Mouse (Mus musculus) intestine, embryonic 16.5 days (tissue): Measurements from ENCODE around the gene Ppa1. TPM values are rescaled to one million over a fixed set of nuclear protein-coding genes. Genes with fewer than 3 reads are reported as not detected.
A peak's percentile ranks its signal among the peaks of the same experiment; 100 is the strongest.
"Not testable (repeated sequence)": the region's sequence is repeated elsewhere in the genome, so short reads cannot be mapped to it uniquely, and the experiment has no call there.

Experiments used
- ATAC-seq: fragments of 200-750 bp; cut with Nextera tagmentation; 2 replicates; pipeline ENCODE4 v1.8.0; 2017; ENCODE audit warnings: moderate TSS enrichment, moderate library complexity
- H3K27ac ChIP-seq: fragments of 300-500 bp; sonication (generic); 2 replicates; pipeline ENCODE4 v1.5.1; 2014; ENCODE audit warnings: mild to moderate bottlenecking, low read length
- H3K27me3 ChIP-seq: fragments of 300-500 bp; sonication (generic); replicated peaks from 2 replicates; pipeline ENCODE4 v1.6.1; 2014; ENCODE audit warnings: low read length, control low read depth, mixed read lengths; ENCODE audit not compliant: control insufficient read depth, insufficient read depth
- H3K36me3 ChIP-seq: fragments of 300-500 bp; sonication (generic); 2 replicates; pipeline ENCODE4 v1.6.1; 2014; ENCODE audit warnings: low read length, control low read depth; ENCODE audit not compliant: control insufficient read depth, insufficient read depth
- H3K4me1 ChIP-seq: fragments of 300-500 bp; sonication (generic); 2 replicates; pipeline ENCODE4 v1.6.1; 2014; ENCODE audit warnings: low read length, control low read depth, mixed read lengths; ENCODE audit not compliant: control insufficient read depth, insufficient read depth
- H3K4me2 ChIP-seq: fragments of 300-500 bp; sonication (generic); 2 replicates; pipeline ENCODE4 v1.6.1; 2014; ENCODE audit warnings: low read depth, low read length, control low read depth
- H3K4me3 ChIP-seq: fragments of 300-500 bp; sonication (generic); 2 replicates; pipeline ENCODE4 v1.5.1; 2014; ENCODE audit warnings: mild to moderate bottlenecking, low read length
- H3K9ac ChIP-seq: fragments of 300-500 bp; sonication (generic); 2 replicates; pipeline ENCODE4 v1.6.1; 2014; ENCODE audit warnings: low read depth, low read length
- H3K9me3 ChIP-seq: fragments of 300-500 bp; sonication (generic); 2 replicates; pipeline ENCODE4 v1.6.1; 2016; ENCODE audit warnings: low read length, control low read depth; ENCODE audit not compliant: control insufficient read depth
- WGBS: fragments of 180-500 bp; shearing (Covaris S2); extraction: QIAGEN DNeasy Blood & Tissue Kit; methylation state at CpG from one replicate; pipeline ENCODE4 v1.1.7; 2014; 5-methylcytosine and 5-hydroxymethylcytosine counted together
- polyA plus RNA-seq: library from polyadenylated mRNA; unstranded; fragments of >200 nt; fragmentation: Nextera tagmentation; extraction: Ambion mirVana; gene quantifications from 2 replicates; pipeline ENCODE4 v1.2.1, GENCODE M21; 2015

Gene Ppa1
- polyA plus RNA-seq, 1 experiment from 2014 or later: 233 TPM

DNA sequence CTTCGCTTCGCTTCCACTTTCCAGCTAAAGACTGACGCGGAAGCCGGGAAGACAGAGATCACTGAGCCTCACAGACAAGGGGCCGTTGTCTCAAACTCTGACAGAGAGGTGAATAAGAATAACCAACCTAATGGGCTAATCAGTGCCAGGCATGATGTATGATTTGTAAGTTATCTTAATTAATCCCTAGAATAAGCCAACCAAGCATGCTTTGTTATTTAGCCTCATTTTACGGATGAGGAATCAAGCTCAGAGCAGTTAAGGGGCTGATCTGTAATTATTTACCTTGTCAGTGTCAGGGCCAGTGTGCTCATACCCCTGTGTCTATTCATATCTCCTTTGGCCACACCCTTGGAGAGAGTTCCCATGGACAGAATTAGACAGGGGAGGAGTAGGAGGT, 34.0 kb upstream of the Ppa1 start:
- Histone ChIP-seq H3K9ac (no peak overlapping the region), H3K9me3 (no peaks in the 10 kb centered on the region), H3K4me2 (no peak overlapping the region), H3K4me1 (no peaks in the 10 kb centered on the region), H3K27ac (no peak overlapping the region), H3K36me3 (no peaks in the 10 kb centered on the region), H3K4me3 (no peak overlapping the region), H3K27me3 (no peaks in the 10 kb centered on the region)
- no peak for ATAC-seq
- WGBS: 95% methylated on average over 7 of the region's 7 CpGs

DNA sequence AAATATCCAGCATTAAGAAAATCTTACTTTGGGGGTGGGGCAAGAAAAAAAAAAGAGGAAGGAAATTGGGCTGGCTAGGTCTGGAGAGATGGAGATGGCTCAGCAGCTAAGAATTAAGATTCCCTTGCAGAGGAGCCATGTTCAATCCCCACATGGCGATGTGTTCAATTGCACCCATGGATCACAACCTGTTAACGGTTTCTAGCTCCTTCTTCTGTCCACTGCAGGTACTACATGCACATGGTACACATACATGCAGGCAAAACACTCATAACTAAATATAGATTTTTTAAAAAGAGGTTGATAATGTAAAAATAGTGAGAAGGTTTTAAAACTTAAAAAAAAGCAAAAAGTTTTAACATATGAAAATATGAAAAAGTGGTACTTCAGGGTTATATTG, 29.8 kb upstream of the Ppa1 start:
- ATAC-seq: no peak

DNA sequence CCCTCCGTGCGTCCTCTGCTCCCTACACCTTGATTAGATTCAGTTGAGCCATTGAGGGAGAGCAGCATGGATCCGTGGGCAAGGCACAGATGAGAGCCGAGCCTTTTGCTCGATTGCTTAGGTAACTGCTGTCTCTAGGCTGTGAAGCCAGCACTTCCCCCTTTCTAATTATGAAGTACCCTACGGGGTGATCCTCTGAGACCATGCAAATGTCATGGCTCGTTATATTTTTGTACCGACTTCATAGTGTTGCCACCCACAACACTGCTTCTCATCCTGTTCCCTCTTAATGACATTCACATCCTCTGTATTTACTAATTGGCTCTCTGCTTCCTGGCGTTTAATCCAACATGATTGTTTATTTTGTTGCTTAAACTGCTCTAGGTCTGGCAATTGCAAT, 26.7 kb upstream of the Ppa1 start:
- H3K27ac ChIP-seq: no peak overlapping the region
- H3K9me3 ChIP-seq: no peaks in the 10 kb centered on the region
- no peak overlapping the region for H3K4me2 ChIP-seq
- no peak overlapping the region for H3K9ac ChIP-seq
- peaks cover 24% of the 10 kb centered on the region for H3K27me3 ChIP-seq
- WGBS: 55% methylated on average over 9 of the region's 9 CpGs
- H3K36me3 ChIP-seq: no peaks in the 10 kb centered on the region
- peaks cover 11% of the 10 kb centered on the region for H3K4me1 ChIP-seq
- no peak overlapping the region for H3K4me3 ChIP-seq
- no peak for ATAC-seq

More for the DNA sequence above, 29.8 kb upstream of the Ppa1 start:
- no peaks in the 10 kb centered on the region for H3K9me3 ChIP-seq
- no peak overlapping the region for H3K9ac ChIP-seq
- no peaks in the 10 kb centered on the region for H3K4me1 ChIP-seq
- WGBS: 84% methylated on average over 2 of the region's 2 CpGs
- no peak overlapping the region for H3K27ac ChIP-seq
- H3K27me3 ChIP-seq: no peaks in the 10 kb centered on the region
- H3K4me2 ChIP-seq: no peak overlapping the region
- no peaks in the 10 kb centered on the region for H3K36me3 ChIP-seq
- H3K4me3 ChIP-seq: no peak overlapping the region

DNA sequence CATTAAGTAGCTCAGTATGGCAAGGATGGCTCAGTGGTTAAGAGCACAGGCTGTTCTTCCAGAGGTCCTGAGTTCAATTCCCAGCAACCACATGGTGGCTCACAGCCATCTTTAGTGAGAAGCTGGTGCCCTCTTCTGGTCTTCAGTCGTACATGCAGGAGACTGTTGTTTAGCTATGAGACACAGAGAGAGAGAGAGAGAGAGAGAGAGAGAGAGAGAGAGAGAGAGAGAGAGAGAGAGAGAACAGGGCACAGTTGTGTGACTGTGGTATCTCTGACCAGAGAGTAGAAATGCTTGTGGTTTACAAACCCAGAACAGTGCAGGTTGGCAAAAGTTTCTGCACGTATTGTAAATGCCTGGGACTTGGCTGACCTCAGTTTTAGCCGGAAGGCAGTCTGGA, 24.5 kb upstream of the Ppa1 start:
- H3K36me3 ChIP-seq, H3K4me2 ChIP-seq, H3K9me3 ChIP-seq, ATAC-seq, H3K27ac ChIP-seq, H3K4me3 ChIP-seq, H3K9ac ChIP-seq: not testable (repeated sequence)
- H3K4me1 ChIP-seq: peaks cover 11% of the 10 kb centered on the region
- 70% methylated on average over 3 of the region's 3 CpGs for WGBS
- H3K27me3 ChIP-seq: peaks cover 24% of the 10 kb centered on the region

DNA sequence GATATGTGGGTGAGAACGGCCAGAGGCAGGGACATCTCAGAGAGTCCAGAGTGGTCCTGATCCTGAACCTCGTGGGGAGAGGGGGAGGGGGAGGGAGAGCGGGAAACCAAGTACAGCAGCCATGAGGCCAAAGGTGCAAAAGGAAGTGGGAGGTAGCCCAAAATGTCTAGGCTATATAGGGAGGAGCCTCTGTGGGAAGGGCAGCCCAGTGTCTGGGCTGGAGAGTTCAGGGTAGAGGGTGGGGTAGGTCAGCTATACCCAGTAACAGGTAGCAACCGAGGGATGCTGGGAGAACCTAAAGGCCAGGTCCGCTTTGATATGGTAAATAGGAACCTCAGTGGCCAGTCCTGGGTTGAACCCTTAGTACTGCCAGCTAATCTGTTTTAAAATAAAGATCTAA, 23.6 kb upstream of the Ppa1 start:
- 27% methylated on average over 5 of the region's 5 CpGs for WGBS

DNA sequence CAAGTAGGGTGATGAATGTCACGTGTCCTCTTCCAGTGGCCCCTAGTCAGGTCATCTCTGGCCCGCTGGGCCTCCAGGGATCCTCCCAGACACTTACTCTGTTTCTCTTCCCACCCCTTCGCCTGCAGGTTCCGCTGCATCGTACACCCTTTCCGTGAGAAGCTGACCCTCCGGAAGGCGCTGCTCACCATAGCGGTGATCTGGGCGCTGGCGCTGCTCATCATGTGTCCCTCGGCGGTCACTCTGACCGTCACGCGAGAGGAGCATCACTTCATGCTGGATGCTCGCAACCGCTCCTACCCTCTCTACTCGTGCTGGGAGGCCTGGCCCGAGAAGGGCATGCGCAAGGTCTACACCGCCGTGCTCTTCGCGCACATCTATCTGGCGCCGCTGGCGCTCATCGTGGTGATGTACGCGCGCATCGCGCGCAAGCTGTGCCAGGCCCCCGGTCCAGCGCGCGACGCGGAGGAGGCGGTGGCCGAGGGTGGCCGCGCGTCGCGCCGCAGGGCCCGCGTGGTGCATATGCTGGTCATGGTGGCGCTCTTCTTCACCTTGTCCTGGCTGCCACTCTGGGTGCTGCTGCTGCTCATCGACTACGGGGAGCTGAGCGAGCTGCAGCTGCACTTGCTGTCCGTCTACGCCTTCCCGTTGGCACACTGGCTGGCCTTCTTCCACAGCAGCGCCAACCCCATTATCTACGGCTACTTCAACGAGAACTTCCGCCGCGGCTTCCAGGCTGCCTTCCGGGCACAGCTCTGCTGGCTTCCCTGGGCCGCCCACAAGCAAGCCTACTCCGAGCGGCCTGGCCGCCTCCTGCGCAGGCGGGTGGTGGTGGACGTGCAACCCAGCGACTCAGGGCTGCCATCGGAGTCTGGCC, 22.7 kb upstream of the Ppa1 start:
- no peaks in the 10 kb centered on the region for H3K36me3 ChIP-seq
- peak; percentile 50 for ATAC-seq
- 4% methylated on average over 74 of the region's 74 CpGs for WGBS
- H3K9me3 ChIP-seq: no peaks in the 10 kb centered on the region
- no peak overlapping the region for H3K27ac ChIP-seq
- peak overlapping the region; percentile 60 for H3K9ac ChIP-seq
- H3K4me3 ChIP-seq: peak overlapping the region; percentile 48
- H3K4me1 ChIP-seq: peaks cover 11% of the 10 kb centered on the region
- peak overlapping the region; percentile 88 for H3K4me2 ChIP-seq
- H3K27me3 ChIP-seq: peaks cover 24% of the 10 kb centered on the region

More for the DNA sequence above, 23.6 kb upstream of the Ppa1 start:
- no peak overlapping the region for H3K4me2 ChIP-seq
- H3K9ac ChIP-seq: no peak overlapping the region
- H3K27me3 ChIP-seq: peaks cover 24% of the 10 kb centered on the region
- no peak overlapping the region for H3K27ac ChIP-seq
- no peaks in the 10 kb centered on the region for H3K9me3 ChIP-seq
- H3K4me1 ChIP-seq: peaks cover 11% of the 10 kb centered on the region
- H3K36me3 ChIP-seq: no peaks in the 10 kb centered on the region
- no peak overlapping the region for H3K4me3 ChIP-seq
- no peak for ATAC-seq

DNA sequence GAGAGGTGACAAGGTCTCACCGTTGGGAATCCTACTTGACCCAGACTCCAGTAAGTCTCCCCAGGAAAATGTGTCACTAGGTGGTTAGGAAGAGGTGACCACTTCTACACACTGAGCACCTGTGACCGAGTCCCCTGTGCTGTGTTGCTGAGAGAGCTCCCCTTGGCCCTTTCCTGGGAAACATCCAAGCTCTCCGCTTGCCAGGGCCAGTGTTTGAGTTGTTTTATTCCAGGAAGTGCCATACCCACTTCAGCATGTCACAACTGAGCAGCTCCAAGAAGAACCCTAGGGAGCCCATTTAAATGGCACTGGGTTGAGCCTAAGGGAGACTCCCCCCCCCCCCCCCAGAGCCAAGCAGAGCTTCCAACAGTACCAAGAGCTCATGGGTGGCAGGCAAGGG, 21.8 kb upstream of the Ppa1 start:
- Histone ChIP-seq H3K4me3 (no peak overlapping the region), H3K36me3 (no peaks in the 10 kb centered on the region), H3K9me3 (no peaks in the 10 kb centered on the region), H3K4me2 (no peak overlapping the region), H3K27ac (no peak overlapping the region), H3K9ac (no peak overlapping the region), H3K27me3 (peaks cover 24% of the 10 kb centered on the region), H3K4me1 (peaks cover 11% of the 10 kb centered on the region)
- WGBS: 77% methylated on average over 3 of the region's 3 CpGs
- ATAC-seq: no peak

DNA sequence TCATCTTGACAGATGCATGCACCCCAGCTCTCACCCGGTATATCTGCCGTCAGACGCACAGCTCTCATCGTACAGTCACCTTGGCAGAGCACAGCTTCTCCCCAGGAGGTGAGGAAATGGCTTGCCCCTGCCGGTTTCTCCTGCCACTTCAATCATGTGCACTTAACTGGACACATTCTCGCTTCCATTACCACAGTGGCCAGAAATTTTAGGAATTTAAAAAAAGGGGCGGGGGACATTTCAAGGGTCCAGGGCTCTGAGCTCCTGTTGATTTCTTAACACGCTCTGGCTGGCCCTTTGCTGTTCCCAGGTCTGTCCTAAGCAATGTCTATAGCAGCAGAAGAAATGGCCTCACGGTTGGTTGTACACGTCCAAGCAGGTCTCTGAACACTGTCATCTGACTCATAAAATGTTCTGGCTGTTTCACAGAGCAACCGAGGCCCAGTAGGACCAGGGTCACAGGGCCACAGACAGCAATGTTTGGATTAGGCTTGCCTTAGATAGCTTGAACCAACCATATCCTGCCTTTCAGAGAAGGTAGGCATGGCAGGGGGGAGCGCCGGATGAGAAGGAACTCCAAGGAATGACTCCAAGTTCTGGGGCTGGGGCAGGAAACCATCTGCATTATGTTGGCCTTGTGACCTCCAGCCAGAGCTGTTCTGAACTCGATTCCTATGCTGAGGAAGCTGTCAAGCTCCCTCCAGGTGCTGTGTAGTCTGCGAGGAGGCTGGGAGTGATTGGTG, 21.0 kb upstream of the Ppa1 start:
- Histone ChIP-seq H3K36me3 (no peaks in the 10 kb centered on the region), H3K27ac (no peak overlapping the region), H3K4me2 (no peak overlapping the region), H3K9me3 (no peaks in the 10 kb centered on the region), H3K4me3 (no peak overlapping the region), H3K27me3 (peaks cover 24% of the 10 kb centered on the region), H3K9ac (no peak overlapping the region), H3K4me1 (peaks cover 11% of the 10 kb centered on the region)
- ATAC-seq: no peak
- 61% methylated on average over 15 of the region's 15 CpGs for WGBS

DNA sequence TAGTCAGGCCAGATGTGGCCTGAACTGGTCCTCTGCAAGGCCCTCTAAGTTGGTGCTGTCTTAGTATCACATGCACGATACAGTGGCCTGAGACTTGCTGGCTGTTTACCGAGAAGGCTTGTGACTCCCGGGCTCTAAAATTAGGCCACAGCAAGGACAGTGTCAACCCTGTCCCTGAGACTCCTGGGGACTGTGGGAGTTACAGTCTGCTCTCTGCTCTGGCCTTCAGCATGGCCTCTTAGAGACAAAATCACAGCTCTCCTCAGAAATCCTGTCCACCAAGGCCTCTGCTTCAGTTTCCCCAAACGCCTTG, 20.5 kb upstream of the Ppa1 start:
- Histone ChIP-seq H3K36me3 (no peaks in the 10 kb centered on the region), H3K27ac (no peak overlapping the region), H3K9ac (no peak overlapping the region), H3K4me3 (no peak overlapping the region), H3K27me3 (peaks cover 24% of the 10 kb centered on the region), H3K4me2 (no peak overlapping the region), H3K4me1 (peaks cover 11% of the 10 kb centered on the region), H3K9me3 (no peaks in the 10 kb centered on the region)
- ATAC-seq: no peak
- WGBS: 71% methylated on average over 4 of the region's 4 CpGs
